Mouse (Mus musculus) kidney, postnatal 25 days (tissue): Measurements from ENCODE around the gene Uncx.

Source experiments
- DNase-seq, 2 experiments: peaks; one replicate each; pipeline ENCODE4 v3.0.0; 2021; ENCODE audit warnings: mixed read lengths in 2 of 2

The Uncx gene

DNA sequence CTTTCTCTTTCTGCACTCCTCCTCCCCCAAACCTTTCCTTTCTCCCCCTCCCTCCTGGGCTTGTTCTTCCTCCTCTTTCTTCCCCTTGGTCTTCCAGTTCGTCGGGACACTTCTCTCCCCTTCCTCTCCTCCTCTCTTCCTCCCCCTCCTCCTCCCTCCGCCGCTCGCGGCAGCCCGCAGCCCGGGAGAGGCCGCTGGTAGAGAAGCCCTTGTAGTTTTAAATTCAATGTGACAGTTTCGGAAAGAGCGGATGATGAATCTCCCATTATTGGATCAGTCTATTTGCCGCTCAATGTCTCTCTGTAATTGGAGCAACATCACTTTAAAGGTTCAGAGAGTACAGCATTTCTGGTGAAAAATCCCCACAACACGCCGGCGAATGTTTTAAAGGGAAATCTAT, at the start of gene Uncx:
TSS of gene Uncx (plus strand) at position 281 of the 400 bp plus-strand sequence.
- DNase-seq: no peak

DNA sequence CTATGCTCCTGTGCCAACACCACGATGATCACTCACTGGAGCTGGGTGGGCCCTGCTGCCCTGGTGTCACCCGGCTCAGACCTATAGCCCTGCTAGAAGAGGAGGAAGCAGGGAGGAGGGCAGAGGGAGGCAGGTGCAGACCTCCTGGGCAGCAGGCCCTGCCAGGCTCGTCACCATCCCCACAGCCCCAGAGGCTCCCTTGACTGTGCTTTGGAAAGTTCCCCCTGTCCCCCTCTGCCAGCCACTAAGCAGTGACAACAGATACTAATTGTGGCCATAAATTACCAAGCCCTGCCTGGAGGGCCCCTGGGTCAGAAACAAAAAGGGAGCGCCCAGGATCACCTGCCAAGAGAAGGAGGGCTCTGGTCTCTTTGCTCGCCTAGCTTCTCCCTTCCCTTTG, 49.6 kb upstream of the Uncx start:
- DNase-seq: no peak

DNA sequence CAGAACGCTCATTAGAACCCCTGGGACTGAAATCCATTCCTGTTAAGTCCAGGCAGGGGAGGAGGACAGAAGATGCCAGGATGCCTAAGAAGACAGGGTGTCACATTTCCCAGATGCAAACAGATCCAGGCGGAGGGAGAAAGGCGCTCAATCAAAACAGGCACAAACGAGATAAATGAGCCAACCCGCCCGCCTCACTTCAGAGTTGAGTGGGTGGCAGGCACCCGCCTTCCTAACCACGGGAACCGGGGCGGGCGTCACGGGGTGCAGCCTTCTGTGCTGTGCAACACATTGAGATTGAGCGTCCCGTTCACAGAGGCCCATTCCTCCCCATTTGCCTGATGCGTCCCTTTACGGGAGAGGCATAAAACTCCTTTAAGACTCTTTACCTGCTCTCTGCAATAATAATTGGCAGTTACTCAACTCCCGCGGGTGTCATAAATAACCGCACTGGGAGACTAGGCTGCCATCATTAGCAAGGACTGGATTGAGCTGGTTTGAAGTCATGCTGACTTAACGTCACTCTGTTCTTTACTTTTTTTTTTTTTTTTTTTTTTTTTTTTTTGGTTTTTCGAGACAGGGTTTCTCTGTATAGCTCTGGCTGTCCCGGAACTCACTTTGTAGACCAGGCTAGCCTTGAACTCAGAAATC, 48.1 kb upstream of the Uncx start:
- no peak for DNase-seq

DNA sequence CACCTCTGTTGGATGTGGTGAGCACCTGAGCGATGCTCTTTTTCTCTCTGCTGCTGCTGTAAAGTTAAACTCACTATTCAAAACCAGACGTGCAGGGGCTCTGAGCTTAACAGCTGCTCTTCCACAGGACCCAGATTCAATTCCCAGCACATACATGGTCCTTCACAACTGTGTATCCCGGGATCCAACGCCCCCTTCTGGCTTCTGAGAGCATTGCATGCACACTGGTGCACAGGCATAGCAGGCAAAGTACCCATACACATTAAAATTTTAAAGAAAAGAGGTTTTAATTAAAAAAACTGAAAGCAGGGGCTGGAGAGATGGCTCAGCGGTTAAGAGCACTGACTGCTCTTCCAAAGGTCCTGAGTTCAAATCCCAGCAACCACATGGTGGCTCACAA, 46.4 kb upstream of the Uncx start:
- DNase-seq: no peak

DNA sequence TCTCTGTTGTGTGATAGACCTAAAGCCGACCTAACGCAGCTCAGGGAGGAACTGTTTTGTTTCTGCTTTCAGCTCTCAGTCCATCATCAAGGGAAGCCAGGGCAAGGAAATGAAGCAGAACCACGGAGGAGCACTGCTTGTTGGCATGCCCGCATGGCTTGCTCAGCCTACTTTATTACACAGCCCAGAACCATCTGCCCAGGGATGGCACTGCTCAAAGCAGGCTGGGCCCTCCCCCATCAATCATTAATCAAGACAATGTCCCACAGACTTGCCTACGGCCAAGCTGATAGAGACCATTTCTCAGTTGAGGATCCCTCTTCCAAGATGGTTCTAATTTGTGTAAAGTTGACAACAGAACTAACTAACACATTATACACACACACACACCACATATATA, 44.5 kb upstream of the Uncx start:
- DNase-seq: peak; percentile 57 to 69

DNA sequence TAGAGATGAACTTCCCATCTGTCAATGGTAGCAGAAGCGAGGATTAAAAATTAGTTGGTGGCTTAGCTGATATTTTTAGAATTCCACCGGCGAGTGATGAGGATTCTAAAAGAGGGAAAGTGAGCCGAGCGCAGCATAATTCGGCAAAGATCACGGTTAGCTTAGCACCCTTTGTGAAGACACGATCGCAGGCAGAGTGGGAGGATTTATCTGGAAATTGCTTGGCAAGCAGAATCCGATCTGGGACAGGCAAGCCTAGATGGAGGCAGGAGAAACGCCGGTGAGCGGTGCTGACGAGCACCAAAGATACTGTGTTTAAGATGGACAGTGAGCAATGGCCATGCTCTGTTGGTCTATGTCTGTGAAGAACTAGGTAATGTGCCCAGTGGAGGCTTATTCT, 41.0 kb upstream of the Uncx start:
- DNase-seq: no peak

DNA sequence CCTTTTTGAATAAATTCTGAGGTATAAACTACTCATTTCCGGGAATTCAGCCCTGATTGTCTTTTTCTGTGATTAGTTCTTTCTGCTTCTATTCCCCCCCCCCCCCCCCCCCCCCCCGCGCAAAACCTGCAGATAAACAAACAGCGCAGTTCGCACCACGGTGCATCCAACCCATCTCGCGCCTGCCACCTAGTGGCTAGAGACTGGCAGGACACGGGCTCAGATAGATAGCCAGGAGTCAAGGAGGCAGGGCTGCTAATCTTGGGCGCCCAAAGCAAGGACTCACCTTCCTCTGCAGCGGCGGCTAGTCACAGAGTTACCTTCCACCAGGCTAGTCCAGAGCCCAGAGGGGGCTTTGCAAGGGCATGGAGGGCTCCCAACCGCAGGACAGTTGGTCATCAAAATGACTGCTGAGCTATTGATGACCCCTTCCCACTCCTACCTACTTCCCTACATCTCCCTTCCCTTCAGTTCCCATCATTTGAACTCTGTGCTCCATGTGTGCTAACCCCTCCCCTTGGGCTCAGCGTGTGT, 38.2 kb upstream of the Uncx start:
- DNase-seq: peak; percentile 82 to 89

DNA sequence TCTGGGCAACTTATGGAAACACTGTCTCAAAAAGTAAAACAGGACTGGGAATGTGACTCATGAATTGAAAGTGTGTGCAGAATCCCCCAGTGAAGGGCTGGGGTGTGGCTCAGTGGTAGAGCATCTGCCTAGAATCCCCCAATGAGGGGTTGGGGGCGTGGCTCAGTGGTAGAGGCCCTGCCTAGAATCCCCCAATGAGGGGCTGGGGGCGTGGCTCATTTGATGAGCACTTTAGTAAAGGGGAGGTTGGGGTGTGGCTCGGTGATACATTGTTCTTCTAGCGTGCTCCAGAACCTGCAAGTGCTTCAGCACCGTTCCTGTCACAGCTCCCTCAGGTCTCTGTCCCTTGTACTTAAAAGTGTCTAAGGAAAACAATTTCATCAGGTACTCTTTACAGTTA, 37.1 kb upstream of the Uncx start:
- no peak for DNase-seq

DNA sequence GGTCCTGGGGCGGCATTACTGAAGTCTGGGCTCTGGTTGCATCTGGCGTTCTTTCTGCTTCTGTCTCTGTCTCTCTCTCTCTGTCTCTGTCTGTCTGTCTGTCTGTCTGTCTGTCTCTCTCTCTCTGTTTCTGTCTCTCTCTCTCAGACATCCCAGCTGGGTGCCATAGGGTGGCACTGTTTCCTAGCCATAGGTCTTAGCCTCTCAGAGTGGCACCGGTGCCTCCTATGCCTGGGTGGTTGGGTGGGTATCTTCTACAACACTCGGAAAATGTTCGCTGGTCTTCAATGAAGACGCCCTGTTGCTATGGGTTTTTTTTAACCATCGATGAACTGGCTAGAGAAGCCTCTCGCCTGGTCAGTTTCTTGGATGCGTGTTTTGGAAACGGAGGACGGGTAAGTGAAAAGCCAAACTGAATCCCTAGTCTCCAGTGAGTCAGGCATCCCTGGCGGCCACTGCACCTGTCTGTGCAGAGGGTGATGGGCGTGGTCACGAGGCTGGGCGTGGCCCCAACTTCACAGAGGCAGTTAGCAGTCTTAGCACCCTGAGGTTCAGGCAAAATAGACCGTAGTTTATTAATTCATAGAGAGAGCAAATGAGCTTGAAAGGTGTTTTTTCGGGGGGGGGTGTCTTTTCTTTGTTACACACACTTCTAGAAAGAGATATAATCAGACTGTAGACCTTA, 32.5 kb upstream of the Uncx start:
- peak; percentile 58 to 65 for DNase-seq

DNA sequence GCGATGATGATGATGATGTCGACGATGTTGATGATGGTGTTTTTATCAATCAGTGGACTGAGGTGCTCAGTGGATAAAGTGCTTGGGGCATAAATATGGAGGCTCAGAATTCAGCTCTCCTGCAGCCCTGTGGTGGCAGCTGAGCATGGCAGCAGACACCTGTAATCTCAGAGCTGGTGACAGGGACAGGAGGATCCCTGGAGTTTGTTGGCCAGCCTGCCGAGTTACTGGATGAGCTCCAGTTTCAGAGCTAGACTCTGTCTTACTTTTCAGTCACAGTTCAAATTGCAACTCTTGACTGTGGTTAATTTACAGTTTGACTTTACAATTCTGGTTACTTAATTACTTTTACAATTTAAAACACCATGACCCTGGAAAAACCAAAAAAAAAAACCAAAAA, 31.1 kb upstream of the Uncx start:
- no peak for DNase-seq

DNA sequence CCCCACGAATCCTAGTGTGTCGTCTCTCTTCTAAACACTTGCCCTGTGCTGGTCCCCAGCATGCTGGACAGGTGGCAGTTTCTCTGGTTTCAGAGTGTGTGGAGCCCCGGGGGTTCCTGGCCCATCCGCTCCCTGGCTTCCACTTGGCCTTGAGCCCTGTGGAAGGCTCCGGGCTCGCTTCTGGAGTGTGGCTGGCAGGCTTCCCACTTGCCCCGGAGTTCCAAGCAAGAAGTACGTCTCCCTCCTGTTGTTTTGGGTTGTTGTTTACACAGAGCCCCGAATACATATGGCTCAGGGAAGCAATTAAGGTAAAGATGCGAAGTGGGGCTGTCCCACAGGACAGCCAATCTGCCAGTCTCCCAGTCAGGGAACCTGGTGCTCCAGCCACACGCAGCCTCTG, 27.0 kb upstream of the Uncx start:
- DNase-seq: no peak

DNA sequence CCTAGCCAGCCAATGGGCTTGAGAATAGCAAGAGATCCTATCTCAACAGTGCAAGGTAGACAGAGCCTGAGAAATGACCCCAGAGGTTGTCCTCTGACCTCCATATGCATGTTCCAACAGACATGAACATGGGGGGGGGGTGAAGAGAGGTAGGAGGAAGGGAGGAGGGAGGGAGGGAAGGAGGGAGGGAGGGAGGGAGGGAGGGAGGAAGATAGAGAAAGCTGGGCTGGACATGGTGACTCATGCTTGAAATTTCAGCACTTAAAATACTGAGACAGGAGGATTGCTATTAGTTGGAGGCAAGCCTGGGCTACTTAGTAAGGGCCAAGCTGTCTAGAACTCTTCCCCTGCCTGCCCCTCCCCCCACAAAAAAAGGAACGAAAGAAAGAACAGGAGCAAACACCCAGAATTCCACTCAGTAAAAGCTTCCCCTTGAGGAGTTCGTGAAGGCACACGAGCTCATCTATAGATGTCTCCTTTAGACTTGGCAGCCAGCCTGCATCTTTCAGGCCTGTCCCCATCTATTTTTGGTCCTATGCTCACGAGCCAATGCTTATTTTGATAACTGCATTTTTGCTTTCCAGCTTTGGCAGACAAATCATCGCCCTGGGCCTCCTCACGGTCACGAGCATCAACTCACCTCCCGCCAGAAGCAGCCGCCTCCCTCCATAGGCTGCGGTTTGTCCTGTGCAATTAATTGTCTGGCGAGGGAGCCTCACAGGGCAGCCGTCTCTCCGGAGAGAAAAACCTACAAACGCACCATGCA, 23.0 kb upstream of the Uncx start:
- DNase-seq: no peak

DNA sequence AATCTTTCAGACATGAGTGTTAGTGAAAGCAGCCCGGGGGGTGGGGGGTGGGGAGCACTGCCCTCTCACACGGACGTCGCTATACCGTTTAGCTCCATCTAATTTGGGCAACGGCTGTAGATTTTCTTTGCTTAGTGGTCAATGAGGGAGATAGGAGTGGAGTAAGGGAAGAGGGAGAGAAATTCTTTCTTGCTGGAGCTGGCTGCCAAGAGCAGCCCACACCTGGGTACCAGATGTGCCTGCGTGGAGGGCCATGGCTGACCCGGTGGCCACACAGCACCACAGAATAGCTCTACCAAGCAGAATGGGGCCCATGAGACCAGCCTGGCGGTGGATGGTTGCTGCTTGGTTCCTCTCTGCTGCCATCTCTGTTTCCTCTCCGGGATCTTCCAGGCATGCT, 21.3 kb upstream of the Uncx start:
- DNase-seq: no peak

DNA sequence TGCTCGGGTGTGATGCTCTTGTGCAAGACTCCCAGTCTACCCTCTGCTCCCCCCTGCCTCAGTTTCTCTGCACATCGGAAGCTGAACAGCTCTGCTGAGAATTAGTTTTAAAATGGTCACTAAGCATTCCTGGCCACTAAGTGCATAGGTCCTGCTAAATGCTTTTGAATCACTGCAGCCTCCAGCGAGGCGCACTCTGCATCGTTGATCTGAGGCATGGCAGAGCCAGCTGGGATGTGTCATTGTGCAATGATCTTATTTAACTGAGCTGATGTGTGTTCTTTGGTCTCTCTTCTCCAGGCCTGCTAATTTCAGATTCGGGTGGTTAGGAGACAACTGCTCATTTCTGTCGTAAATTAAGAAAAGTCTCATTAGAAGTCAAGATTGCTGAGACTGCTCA, 14.4 kb upstream of the Uncx start:
- DNase-seq: no peak

DNA sequence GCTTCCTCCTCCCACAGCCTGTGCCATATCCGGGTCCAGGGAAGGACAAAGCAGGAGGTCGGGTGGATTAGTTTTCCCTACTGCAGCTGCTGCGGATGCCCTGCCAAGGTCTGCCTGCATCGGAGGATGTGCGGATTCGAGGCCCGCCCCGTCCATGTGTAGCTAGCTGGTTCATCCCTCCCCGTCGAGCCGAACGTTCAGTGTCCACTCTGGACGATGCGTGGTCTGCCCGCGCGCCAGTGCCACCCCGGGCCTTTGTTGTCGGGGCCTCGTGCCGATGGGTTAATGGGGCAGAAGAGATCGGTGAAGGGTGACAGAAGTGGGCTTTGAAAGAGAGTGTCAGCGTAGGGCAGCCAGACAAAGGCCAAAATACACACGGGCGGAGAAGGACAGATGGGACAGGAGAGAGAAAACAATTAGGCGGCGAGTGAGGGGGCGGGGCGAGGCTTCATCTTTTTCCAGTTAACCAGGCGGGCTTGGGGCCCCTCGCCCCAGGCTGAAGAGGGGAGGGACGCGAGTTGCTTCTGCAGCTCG, 7.8 kb upstream of the Uncx start:
- no peak for DNase-seq

DNA sequence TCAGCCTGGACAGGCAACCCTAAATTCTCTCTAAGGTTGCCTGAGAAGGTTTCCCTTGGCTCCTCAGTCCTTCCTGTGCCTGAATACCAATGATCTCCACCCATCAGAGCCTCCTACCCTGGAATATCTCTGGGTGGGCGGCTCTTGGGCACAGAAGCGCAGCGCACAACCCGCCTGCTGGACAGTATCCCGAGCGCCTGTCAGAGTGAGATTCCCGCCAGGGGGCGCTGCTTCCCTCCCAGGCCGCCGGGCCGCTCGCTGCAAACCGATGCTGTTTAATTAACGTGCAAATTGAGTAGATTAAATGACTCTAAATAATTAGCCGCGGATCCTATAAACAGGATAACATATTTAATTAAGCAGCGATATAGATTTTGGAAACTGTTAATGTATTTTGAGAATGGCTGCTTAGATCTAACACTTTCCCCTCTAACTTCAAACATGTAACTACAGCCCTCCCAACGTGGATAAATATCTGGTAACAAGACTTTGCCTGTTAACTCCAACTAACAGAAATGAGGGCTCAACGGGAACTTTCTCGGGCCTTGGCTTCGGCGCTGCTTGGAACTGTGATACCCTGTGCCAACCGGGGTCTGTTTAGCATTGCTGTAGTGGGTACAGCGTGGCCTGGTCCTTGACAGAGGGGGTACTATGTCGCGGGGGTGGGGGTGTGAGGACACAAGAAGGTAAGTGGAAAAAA, 6.9 kb upstream of the Uncx start:
- peak; percentile 75 to 88 for DNase-seq

DNA sequence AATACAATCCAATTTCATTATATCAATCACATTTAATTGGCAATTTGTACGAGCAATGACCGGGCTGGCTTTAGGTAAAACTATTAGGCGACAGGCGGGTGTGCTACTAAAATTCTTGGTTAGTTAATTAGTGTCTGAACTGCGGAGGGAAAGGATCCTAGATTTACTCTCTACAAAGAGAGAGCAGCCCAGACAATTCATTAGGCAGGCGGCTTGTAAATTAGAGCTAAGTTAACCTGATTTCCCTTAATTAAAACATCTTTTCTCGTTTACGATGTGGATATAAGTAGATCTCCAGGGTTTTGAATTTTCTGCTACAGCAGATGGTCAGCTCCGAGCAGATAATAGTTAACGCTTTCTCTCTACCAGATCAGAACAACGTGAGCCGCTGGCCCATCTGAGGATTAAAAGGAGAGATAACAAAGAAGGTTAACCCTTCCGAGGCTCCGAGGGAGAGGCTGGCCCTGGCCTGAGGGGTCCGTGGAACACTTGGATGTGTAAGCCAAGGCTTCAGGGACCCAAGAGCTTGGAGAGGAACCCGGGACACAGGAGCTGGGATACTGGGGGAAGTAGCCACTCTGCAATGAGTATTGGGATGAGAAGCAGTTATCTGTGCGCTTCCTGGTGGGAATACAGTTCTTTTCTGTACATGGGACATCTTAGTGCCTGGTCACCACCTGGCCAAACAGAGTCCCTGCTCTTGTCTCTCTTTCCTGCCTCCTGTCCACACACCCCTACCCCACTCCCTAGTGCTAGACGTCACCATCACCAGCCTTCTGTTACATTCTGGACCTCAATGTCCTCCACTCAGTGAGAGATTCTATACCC, 6.2 kb upstream of the Uncx start:
- DNase-seq: no peak

DNA sequence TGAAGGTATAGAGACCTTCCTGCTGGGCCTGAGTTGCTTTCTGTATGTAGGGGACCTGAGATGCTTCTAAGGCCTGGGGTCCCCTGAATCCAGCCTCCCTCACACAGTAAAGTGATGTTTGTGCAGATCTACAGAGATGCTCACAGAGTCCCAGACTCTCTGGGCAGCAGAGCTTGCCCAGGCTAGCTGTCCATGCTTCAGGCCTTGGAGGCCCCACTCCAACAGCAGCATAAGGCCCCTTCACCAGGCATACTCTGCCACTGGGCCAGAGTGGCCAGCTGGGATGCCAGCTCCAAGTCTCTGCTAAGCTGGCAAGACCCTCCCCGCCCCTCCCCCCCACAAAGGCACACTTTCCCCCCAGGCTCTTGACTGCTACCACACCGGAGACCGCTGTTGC, 5.6 kb upstream of the Uncx start:
- no peak for DNase-seq

DNA sequence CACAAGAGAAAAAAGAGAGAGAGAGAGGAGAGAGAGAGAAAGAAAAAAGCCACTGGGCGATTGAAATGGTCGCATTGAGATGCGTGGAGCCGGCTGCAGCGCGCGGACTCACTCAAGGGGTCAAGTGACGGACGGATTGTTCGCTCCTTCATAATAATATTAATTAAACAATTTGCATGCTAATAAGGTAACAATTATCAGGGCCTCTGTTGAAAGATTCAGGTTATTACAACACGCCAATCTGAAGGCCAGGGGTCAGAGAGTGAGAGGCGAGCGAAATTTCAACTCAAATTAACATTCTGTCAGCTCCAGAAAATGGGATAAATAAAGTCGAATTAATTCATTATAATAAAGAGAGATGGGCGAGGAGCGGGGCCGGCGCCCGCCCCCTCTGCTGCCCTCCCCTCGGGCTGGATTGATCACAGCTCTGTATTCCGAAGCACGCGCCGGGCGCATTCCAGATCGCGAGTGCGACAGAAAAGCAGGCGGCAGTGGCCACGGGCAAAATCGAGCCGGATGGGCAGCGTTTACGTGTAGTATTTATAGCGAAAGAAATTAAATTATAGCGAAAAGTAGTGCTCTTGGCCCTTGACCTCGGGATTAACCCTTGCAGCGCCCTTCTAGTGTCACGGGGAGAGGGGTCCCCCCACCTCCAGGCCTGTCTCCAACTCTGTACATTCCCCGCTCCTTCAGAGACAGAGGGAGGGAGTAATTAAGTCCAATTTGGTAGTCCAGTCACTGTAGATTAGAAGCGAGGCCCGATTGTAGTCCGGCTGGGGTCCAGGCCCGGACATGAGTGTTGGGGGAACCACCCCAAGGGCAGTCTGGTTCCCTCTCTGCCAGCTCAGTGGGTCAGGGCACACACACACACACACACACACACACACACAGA, 1.9 kb upstream of the Uncx start:
- DNase-seq: no peak

DNA sequence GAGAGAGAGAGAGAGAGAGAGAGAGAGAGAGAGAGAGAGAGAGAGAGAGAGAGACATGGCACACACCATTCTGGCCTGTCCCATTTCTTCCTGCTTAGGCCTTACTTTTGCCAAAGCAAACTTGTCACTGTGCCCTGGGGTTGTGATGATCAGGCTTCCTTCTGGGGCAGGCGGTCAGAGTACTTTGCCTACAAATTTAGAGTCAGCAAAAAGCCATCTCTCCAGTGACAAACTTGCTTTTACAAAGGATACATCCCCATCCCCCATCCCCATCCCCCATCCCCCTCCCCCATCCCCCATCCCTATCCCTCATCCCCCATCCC, 1.3 kb upstream of the Uncx start:
- no peak for DNase-seq

DNA sequence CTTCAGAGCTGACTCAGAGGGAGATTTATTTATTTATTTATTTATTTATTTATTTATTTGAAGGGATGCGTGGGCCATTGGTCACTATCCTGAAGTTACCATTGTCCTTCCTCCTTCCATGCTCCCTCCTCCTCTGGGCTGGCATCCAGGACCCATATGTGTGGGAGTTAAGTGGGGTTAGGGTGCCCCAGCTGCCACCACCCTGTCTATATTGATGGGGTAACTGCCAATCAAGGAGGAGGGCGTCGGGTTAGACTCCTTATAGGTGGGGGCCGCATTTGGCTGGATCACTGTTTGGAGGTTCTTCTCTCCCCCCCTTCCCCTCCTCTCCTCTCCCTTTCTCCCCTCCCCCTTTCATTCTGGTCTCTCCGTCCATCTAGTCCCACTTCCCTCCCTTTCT, 738 bp upstream of the Uncx start:
- no peak for DNase-seq
